ENCODE assay signal across 8 mouse cellular contexts in the genomic region with DNA sequence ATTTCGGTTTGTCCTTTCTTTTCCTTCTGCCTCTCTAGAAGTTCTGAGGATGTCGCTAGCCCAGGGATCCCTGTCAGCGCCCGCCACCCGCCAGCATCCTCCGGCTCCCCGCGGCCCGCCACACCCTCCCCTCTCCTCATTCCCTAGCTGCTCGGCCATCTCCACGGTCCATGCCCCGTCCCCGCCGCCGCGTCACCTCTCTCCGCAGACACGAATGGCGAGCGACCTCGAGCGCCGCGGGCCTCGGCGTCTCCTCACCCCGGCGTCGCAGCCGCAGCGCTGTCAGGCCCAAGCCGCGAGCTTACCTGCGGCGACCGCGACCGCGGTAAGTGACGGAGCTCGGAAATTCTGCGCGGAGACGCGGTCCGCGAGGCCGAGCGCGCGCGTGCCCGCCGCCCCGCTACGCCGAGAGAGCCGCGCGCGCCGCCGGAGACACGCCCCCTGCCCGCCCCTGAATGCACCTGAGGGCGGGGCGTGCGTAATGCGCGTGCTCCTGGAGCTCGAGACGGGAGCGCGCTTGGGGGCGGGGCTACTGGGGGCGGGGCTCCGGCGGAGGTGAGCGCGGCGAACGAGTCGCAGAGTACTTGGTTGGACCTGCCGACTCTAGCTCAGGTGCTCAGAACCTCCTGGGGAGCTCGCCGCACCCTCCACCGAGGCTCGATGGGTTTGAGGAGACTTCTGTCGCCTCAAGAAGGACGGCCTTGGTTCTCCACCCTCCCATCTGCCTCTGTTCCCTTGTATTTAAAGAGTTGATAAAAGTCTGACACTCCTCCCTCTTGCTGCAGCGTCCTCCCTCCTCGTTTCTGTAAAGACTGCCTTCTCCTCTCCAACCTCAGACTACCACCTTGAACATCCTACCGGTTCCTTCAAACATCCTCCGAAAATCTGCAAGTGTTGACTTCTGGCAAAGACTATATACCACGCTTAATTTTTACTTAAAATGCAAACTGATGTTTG. TPM values are rescaled to one million over a fixed set of nuclear protein-coding genes. Genes with fewer than 3 reads are reported as not detected.
DNase-seq lines count a peak whose midpoint lies in the region; ATAC-seq and TF ChIP-seq lines count a peak whose summit lies in the region.

TSS of gene Abca5 (minus strand) at position 428 of the 957 bp plus-strand sequence.

- WGBS in embryonic facial prominence, embryonic 11.5 days = under 1% methylated on average over 83 of the region's 95 CpGs
- WGBS in intestine, postnatal 0 days = under 1% methylated on average over 95 of the region's 95 CpGs
- under 1% methylated on average over 95 of the region's 95 CpGs for WGBS in midbrain, embryonic 11.5 days

- peak; percentile 93 for ATAC-seq in embryonic facial prominence, embryonic 11.5 days (replicated peaks; ENCODE audit: insufficient number of reproducible peaks, low FRiP score, low TSS enrichment, low read depth)
- ATAC-seq in granulocyte monocyte progenitor cell, adult 5-6 weeks (replicated peaks; ENCODE audit: poor library complexity, severe bottlenecking) = peak; percentile 94
- ATAC-seq in intestine, postnatal 0 days = peak; percentile 98
- peak; percentile 95 for ATAC-seq in midbrain, embryonic 11.5 days (ENCODE audit: low FRiP score)

- H3K27me3 ChIP-seq in embryonic facial prominence, embryonic 11.5 days (ENCODE audit: control insufficient read depth, insufficient read depth, low read length) = no peaks in the 10 kb centered on the region
- H3K27me3 ChIP-seq in intestine, postnatal 0 days (replicated peaks; ENCODE audit: control insufficient read depth, insufficient read depth, low read length) = 0 out of 2 replicates have a peak, but pooled peaks cover 3% of the 10 kb centered on the region
- H3K27me3 ChIP-seq in midbrain, embryonic 11.5 days (ENCODE audit: control insufficient read depth, insufficient read depth, low read length) = peaks cover 2% of the 10 kb centered on the region; the same call in 1 of the 2 replicates

- peak within 1 kb of the TSS; percentile 81 for H3K4me3 ChIP-seq in embryonic facial prominence, embryonic 11.5 days (ENCODE audit: low read depth, low read length)
- peak within 1 kb of the TSS; percentile 80 for H3K4me3 ChIP-seq in intestine, postnatal 0 days (ENCODE audit: low read depth, low read length)
- H3K4me3 ChIP-seq in midbrain, embryonic 11.5 days (ENCODE audit: low read depth, low read length) = peak within 1 kb of the TSS; percentile 77

- no peak within 1 kb of the TSS for H3K27ac ChIP-seq in embryonic facial prominence, embryonic 11.5 days (replicated peaks; ENCODE audit: low read depth, low read length)
- H3K27ac ChIP-seq in intestine, postnatal 0 days (ENCODE audit: low read depth, low read length) = peak within 1 kb of the TSS; percentile 21; the same call in 1 of the 2 replicates
- no peak within 1 kb of the TSS for H3K27ac ChIP-seq in midbrain, embryonic 11.5 days (ENCODE audit: low read depth, low read length)

- no peaks in the 10 kb centered on the region for H3K4me1 ChIP-seq in embryonic facial prominence, embryonic 11.5 days (ENCODE audit: control insufficient read depth, insufficient read depth, low read length)
- no peaks in the 10 kb centered on the region for H3K4me1 ChIP-seq in intestine, postnatal 0 days (replicated peaks; ENCODE audit: control insufficient read depth, insufficient read depth, low read length)
- peaks cover 5% of the 10 kb centered on the region; the same call in 1 of the 2 replicates for H3K4me1 ChIP-seq in midbrain, embryonic 11.5 days (ENCODE audit: control insufficient read depth, insufficient read depth, low read length)

- peak within 1 kb of the TSS; percentile 65 for H3K9ac ChIP-seq in embryonic facial prominence, embryonic 11.5 days (replicated peaks; ENCODE audit: low read length)
- peak within 1 kb of the TSS; percentile 45 for H3K9ac ChIP-seq in intestine, postnatal 0 days (ENCODE audit: low read depth, low read length)
- peak within 1 kb of the TSS; percentile 61 for H3K9ac ChIP-seq in midbrain, embryonic 11.5 days (ENCODE audit: low read length)

- intact Hi-C loops in left cerebral cortex, postnatal 4 days (cut with DNase I) = no loop called here

- peak within 1 kb of the TSS; percentile 50 for H3K4me2 ChIP-seq in embryonic facial prominence, embryonic 11.5 days (ENCODE audit: low read depth, low read length)
- peak within 1 kb of the TSS; percentile 84 for H3K4me2 ChIP-seq in intestine, postnatal 0 days (replicated peaks; ENCODE audit: low read depth)
- peak within 1 kb of the TSS; percentile 83 for H3K4me2 ChIP-seq in midbrain, embryonic 11.5 days

- peak; percentile 94 for DNase-seq in adrenal gland, postnatal 25 days
- peak; percentile 93 for DNase-seq in embryonic facial prominence, embryonic 11.5 days (ENCODE audit: low spot score)
- DNase-seq in left cerebral cortex, postnatal 4 days = peak; percentile 94
- DNase-seq in midbrain, embryonic 11.5 days (ENCODE audit: low spot score, missing footprints) = peak; percentile 98
- DNase-seq in skeletal muscle tissue, adult 2 months (ENCODE audit: low read depth, low spot score) = peak; percentile 72
- DNase-seq in MN1 (ENCODE audit: low spot score) = no peak

- TF ChIP-seq CTCF in intestine, postnatal 0 days (IDR thresholded peaks at IDR 0.05; ENCODE audit: low read depth) = no peak

- no peaks in the 10 kb centered on the region for H3K9me3 ChIP-seq in embryonic facial prominence, embryonic 11.5 days (replicated peaks; ENCODE audit: control insufficient read depth, low read length)
- H3K9me3 ChIP-seq in intestine, postnatal 0 days (ENCODE audit: control insufficient read depth) = no peaks in the 10 kb centered on the region
- H3K9me3 ChIP-seq in midbrain, embryonic 11.5 days (ENCODE audit: control insufficient read depth, low read length) = no peaks in the 10 kb centered on the region

- H3K36me3 ChIP-seq in embryonic facial prominence, embryonic 11.5 days (replicated peaks; ENCODE audit: control insufficient read depth, insufficient read depth, low read depth, low read length) = no peaks in the 10 kb centered on the region
- H3K36me3 ChIP-seq in intestine, postnatal 0 days (ENCODE audit: control insufficient read depth, insufficient read depth) = no peaks in the 10 kb centered on the region
- no peaks in the 10 kb centered on the region for H3K36me3 ChIP-seq in midbrain, embryonic 11.5 days (ENCODE audit: control insufficient read depth, insufficient read depth, low read length)

RNA-seq across cellular contexts. Expression of gene Abca5, which starts in this region (rescaled TPM):
- 8.9 and 14.0 TPM in 2 replicates for total RNA-seq in adrenal gland, postnatal 25 days (2021)
- polyA plus RNA-seq in embryonic facial prominence, embryonic 11.5 days (2014; fragmentation: Nextera tagmentation; extraction: Ambion mirVana) = 4.7 and 4.8 TPM in 2 replicates
- total RNA-seq in granulocyte monocyte progenitor cell, adult 5-6 weeks (2014; fragmentation: Nextera tagmentation) = not detected in 2 replicates
- 0.41 TPM in 1 of 2 replicates, not detected in the other for total RNA-seq in granulocyte monocyte progenitor cell, adult 5-6 weeks (2017)
- 1.5 and 2.4 TPM in 2 replicates for polyA plus RNA-seq in intestine, postnatal 0 days (2015; fragmentation: Nextera tagmentation; extraction: Ambion mirVana)
- total RNA-seq in left cerebral cortex, postnatal 4 days (2021) = 10 to 100 TPM; 32.4 to 32.7 TPM
- polyA plus RNA-seq in midbrain, embryonic 11.5 days (2014; fragmentation: Nextera tagmentation; extraction: Ambion mirVana) = 3.2 and 4.2 TPM in 2 replicates

Comparison
In these comparisons a context has a peak if more than half of its experiments do, and no peak if none do; other contexts are left out.
1. Peak in ATAC-seq in granulocyte monocyte progenitor cell, adult 5-6 weeks; RNA of the gene not detected or under 1 TPM.